Mouse (Mus musculus) v-Abl transformed pro-B cells (cell line): ENCODE results near the gene Rprm.

Experiments
- in situ Hi-C, 2 experiments: fragments of 400-800 bp; cut with MboI; formaldehyde crosslinking; loops; one replicate each; pipeline ENCODE4 v1.15.1; 2025; ENCODE audit not compliant: unreplicated experiment in 2 of 2

Gene Rprm

GRCm38 (mm10) chr2:54085430-54086087, at the start of gene Rprm:
TSS of gene Rprm (minus strand) at chr2:54085552.
- in situ Hi-C loops: loop anchor here (5.0 to 25.0 kb wide), 5 partner anchors 513 to 881 kb away; no protein-coding TSS in a partner anchor

GRCm38 (mm10) chr2:54119305-54119704, 34.0 kb upstream of the Rprm start:
- in situ Hi-C loops: loop anchor here (5.0 to 10.0 kb wide), 4 partner anchors 555 to 1352 kb away; no protein-coding TSS in a partner anchor

GRCm38 (mm10) chr2:54118881-54119280, 33.5 kb upstream of the Rprm start:
- in situ Hi-C loops: loop anchor here (5.0 to 10.0 kb wide), 4 partner anchors 554 to 1352 kb away; no protein-coding TSS in a partner anchor

- in situ Hi-C loops: loop anchor here (10.0 kb wide), 2 partner anchors 546 to 776 kb away; no protein-coding TSS in a partner anchor
Observed at GRCm38 (mm10) chr2:54111294-54111693, 25.9 kb upstream of the Rprm start.

- in situ Hi-C loops: no loop called here
Observed at GRCm38 (mm10) chr2:54106232-54106726, 20.9 kb upstream of the Rprm start.

- in situ Hi-C loops: loop anchor here in 1 of 2 experiments (25.0 kb wide), 1 partner anchor 888 kb away; no protein-coding TSS in a partner anchor
Observed at GRCm38 (mm10) chr2:54099939-54100338, 14.6 kb upstream of the Rprm start.

GRCm38 (mm10) chr2:54092616-54093015, 7.3 kb upstream of the Rprm start:
- in situ Hi-C loops: loop anchor here in 1 of 2 experiments (25.0 kb wide), 1 partner anchor 880 kb away; no protein-coding TSS in a partner anchor

GRCm38 (mm10) chr2:54086254-54086653, 902 bp upstream of the Rprm start:
- in situ Hi-C loops: loop anchor here (5.0 to 25.0 kb wide), 5 partner anchors 514 to 881 kb away; no protein-coding TSS in a partner anchor

- in situ Hi-C loops: loop anchor here (5.0 to 25.0 kb wide), 5 partner anchors 513 to 880 kb away; no protein-coding TSS in a partner anchor
Observed at GRCm38 (mm10) chr2:54084737-54085429, 469 bp downstream of the Rprm start.

- in situ Hi-C loops: loop anchor here (10.0 to 25.0 kb wide), 2 partner anchors 872 to 879 kb away; no protein-coding TSS in a partner anchor
Observed at GRCm38 (mm10) chr2:54083861-54084736, 1.3 kb downstream of the Rprm start.

GRCm38 (mm10) chr2:54078961-54079360, 6.4 kb downstream of the Rprm start:
- in situ Hi-C loops: loop anchor here in 1 of 2 experiments (25.0 kb wide), 1 partner anchor 867 kb away; no protein-coding TSS in a partner anchor

GRCm38 (mm10) chr2:54071526-54071925, 13.8 kb downstream of the Rprm start:
- in situ Hi-C loops: no loop called here

GRCm38 (mm10) chr2:54062421-54062820, 22.9 kb downstream of the Rprm start:
- in situ Hi-C loops: no loop called here

- in situ Hi-C loops: no loop called here
Observed at GRCm38 (mm10) chr2:54061039-54061438, 24.3 kb downstream of the Rprm start.
